Mouse (Mus musculus) heart, postnatal 0 days (tissue): ENCODE measurements at regions not wholly inside any gene's neighbourhood (a gene's known extent, or its start where the extent isn't known, plus 50 kb on each side); places are given as distances from the start of the nearest gene placed in this dataset.

Source experiments
- CTCF ChIP-seq: IDR thresholded peaks from 2 replicates; pipeline ENCODE4 v1.5.1; 2016; ENCODE audit warnings: antibody characterized with exemption, control low read depth, low read depth
- EP300 ChIP-seq: IDR thresholded peaks from 2 replicates; pipeline ENCODE4 v1.6.1; 2016; ENCODE audit warnings: antibody characterized with exemption, low read depth

- TF ChIP-seq CTCF (no peak), EP300 (no peak)
Observed at GRCm38 (mm10) chr7:74080079-74080845, 66.8 kb upstream of the St8sia2 start.
